Mouse (Mus musculus): ENCODE results near the gene 4921539E11Rik.

GRCm38 (mm10) chr4:103290763-103291162 lies at the start of gene 4921539E11Rik:
- TF ChIP-seq TAL1 (IDR thresholded peaks at IDR 0.05; ENCODE audit: low read length), result no peak
- no peak for TF ChIP-seq GATA1 (IDR thresholded peaks at IDR 0.05; ENCODE audit: low read length)
